In genomic region chr4:144999903-145000382, GRCm38 (mm10) we compare ENCODE assay signal across 8 mouse cellular contexts.
DNase-seq lines count a peak whose midpoint lies in the region; TF ChIP-seq lines count a peak whose summit lies in the region.

No protein-coding gene starts in this region.

- TF ChIP-seq POLR2A in brain, embryonic 14.5 days (IDR thresholded peaks at IDR 0.05; ENCODE audit: borderline replicate concordance, extremely low read depth, insufficient read depth, insufficient read length, poor library complexity, severe bottlenecking), result no peak
- no peak for TF ChIP-seq POLR2A in lung, adult 2 months (IDR thresholded peaks at IDR 0.05; ENCODE audit: borderline replicate concordance, extremely low read depth, low read depth, low read length)

- peak; percentile 98 for DNase-seq in NIH3T3 (ENCODE audit: low read depth)
- peak; percentile 78 for DNase-seq in brain, embryonic 14.5 days (ENCODE audit: low read depth)
- DNase-seq in gastrocnemius, postnatal 25 days, result peak; percentile 52
- DNase-seq in kidney, adult 11 months, result peak; percentile 89
- peak; percentile 57 for DNase-seq in lung, adult 2 months
- DNase-seq in ovary, adult 18-20 months (ENCODE audit: low spot score), result peak; percentile 88
- no peak for DNase-seq in cerebellum, adult 8-10 months
- DNase-seq in thymus, postnatal 0 days (ENCODE audit: low spot score), result no peak

- no peak for TF ChIP-seq CTCF in brain, embryonic 14.5 days (IDR thresholded peaks at IDR 0.05; ENCODE audit: borderline replicate concordance, extremely low read depth, insufficient read depth, insufficient read length)
- no peak for TF ChIP-seq CTCF in lung, adult 2 months (IDR thresholded peaks at IDR 0.05; ENCODE audit: insufficient read depth, low read length)

- WGBS in lung, adult 2 months, result 17% methylated on average over 20 of the region's 20 CpGs

- H3K4me3 ChIP-seq in lung, adult 2 months (replicated peaks; ENCODE audit: extremely low read depth, low read depth, low read length), result no peak overlapping the region

- peaks cover 20% of the 10 kb centered on the region for H3K4me1 ChIP-seq in lung, adult 2 months (ENCODE audit: control insufficient read depth, insufficient read depth, low read length)

Comparison
In these comparisons a context has a peak if more than half of its experiments do, and no peak if none do; other contexts are left out.
1. DNase-seq: peak in NIH3T3 (single experiment), brain, embryonic 14.5 days (single experiment), gastrocnemius, postnatal 25 days (single experiment), kidney, adult 11 months (single experiment), lung, adult 2 months (single experiment) and ovary, adult 18-20 months (single experiment); none in cerebellum, adult 8-10 months (single experiment) and thymus, postnatal 0 days (single experiment).